Mouse (Mus musculus): ENCODE results near the gene 3830417A13Rik. TPM values are rescaled to one million over a fixed set of nuclear protein-coding genes. Genes with fewer than 3 reads are reported as not detected.

Gene 3830417A13Rik
- total RNA-seq (2023), result not detected in 2 replicates

DNA sequence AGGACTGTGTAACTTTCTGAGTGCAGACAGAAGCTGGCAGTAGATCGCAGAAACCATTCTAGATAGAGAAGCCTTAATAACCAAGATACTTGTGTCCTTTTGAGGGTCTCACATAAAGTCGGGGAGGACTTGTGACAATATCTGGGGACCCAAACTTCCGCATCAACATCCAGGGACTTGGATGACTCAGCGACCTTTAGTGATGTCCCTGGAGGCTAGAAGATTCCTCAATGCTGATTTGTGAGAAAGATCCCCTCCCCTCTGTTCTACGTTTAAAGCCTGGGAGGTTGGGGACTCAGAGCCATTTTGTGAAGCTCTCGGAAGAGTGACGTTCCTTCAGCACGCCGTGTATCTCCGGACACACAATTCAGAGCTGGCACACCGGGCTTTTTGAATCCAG, at the start of gene 3830417A13Rik:
Gene 3830417A13Rik, plus strand, starts transcription at position 301 of the 400 bp plus-strand sequence.

DNA sequence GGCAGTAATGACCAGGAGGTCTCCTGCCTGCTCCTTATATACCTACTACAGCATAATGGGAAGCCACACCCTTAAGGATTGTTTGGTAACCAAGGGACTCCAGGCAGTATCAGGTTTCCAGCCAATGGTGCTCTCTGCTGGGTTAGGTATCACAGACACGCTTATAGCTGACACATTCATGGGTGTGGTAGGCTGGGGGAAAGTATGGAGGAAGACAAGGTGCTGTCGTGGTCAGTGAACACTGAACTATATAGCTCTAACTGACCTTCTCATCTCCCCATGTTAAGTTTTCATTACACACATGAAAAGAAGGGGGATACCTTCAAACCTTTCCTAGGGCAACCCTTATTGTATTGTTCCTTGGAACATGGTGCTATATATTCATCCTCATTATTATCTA, 21.2 kb upstream of the 3830417A13Rik start, which contains the start of gene Gm6760:
Gene Gm6760, minus strand, starts transcription at position 101 of the 400 bp plus-strand sequence.

Other genes starting within 250 kb of the 3830417A13Rik start
- gene Gm6760, start 21.4 kb upstream of the 3830417A13Rik start, total RNA-seq (2023), result not detected in 2 replicates
- not detected in 2 replicates for gene Slitrk4, start 103.4 kb downstream of the 3830417A13Rik start, total RNA-seq (2023)

Data from neutrophil, adult 65 days (primary cell).